Mouse (Mus musculus) CH12.LX (cell line): Measurements from ENCODE around the gene Pvr. TPM values are rescaled to one million over a fixed set of nuclear protein-coding genes. Genes with fewer than 3 reads are reported as not detected.

Experiments used
- DNase-seq: peaks from one replicate; pipeline ENCODE4 v3.0.0-alpha.2; 2013; ENCODE audit errors: extremely low read depth
- H3K27ac ChIP-seq: 2 replicates; pipeline ENCODE4 v1.5.1; 2012; ENCODE audit warnings: low read depth, mild to moderate bottlenecking, control low read depth, moderate library complexity; ENCODE audit not compliant: insufficient read depth
- H3K27me3 ChIP-seq: replicated peaks from 2 replicates; pipeline ENCODE3; 2012; ENCODE audit warnings: inconsistent platforms
- H3K36me3 ChIP-seq, 2 experiments: replicated peaks in 1 of 2; 2 replicates each; pipeline versions ENCODE3 to v1.6.1; 2012; ENCODE audit warnings: inconsistent platforms in 1 of 2, low read length in 1 of 2, mild to moderate bottlenecking in 1 of 2, mixed read lengths in 1 of 2, moderate library complexity in 1 of 2; ENCODE audit not compliant: control insufficient read depth in 1 of 2, insufficient read depth in 1 of 2
- H3K4me1 ChIP-seq, 2 experiments: 2 replicates each; pipeline ENCODE4 v1.6.1; 2012; ENCODE audit warnings: inconsistent platforms in 1 of 2, moderate library complexity in 1 of 2; ENCODE audit not compliant: insufficient read depth in 2 of 2, control insufficient read depth in 1 of 2
- H3K4me2 ChIP-seq: 2 replicates; pipeline ENCODE4 v1.6.1; 2012; ENCODE audit warnings: low read depth, mild to moderate bottlenecking, control low read depth; ENCODE audit not compliant: poor library complexity, insufficient read depth, severe bottlenecking
- H3K4me3 ChIP-seq, 3 experiments: fragments of 150-350 bp in 1 of 3; sonication (generic) in 1 of 3; replicated peaks in 1 of 3; 2 replicates each; pipeline versions ENCODE3 to v1.5.1; 2011 to 2012; ENCODE audit warnings: low read depth in 2 of 3, low read length in 2 of 3, mild to moderate bottlenecking in 2 of 3, moderate library complexity in 2 of 3, control low read depth in 1 of 3, improper control_type of control experiment in 1 of 3, inconsistent platforms in 1 of 3, mixed read lengths in 1 of 3; ENCODE audit not compliant: poor library complexity in 1 of 3
- H3K79me2 ChIP-seq: replicated peaks from 2 replicates; pipeline ENCODE4 v1.6.1; 2012; ENCODE audit warnings: mild to moderate bottlenecking, moderate library complexity; ENCODE audit not compliant: control insufficient read depth, poor library complexity, insufficient read depth, severe bottlenecking; ENCODE audit errors: extremely low read depth
- H3K9ac ChIP-seq: 2 replicates; pipeline ENCODE4 v1.6.1; 2012; ENCODE audit warnings: low read depth, mild to moderate bottlenecking, control low read depth, moderate library complexity; ENCODE audit not compliant: insufficient read depth
- H3K9me3 ChIP-seq: replicated peaks from 2 replicates; pipeline ENCODE3; 2012; ENCODE audit warnings: low read length, inconsistent platforms, mixed read lengths
- E2F4 ChIP-seq: IDR thresholded peaks from 2 replicates; pipeline ENCODE4 v1.6.1; 2011; ENCODE audit warnings: low read depth, low read length, improper control_type of control experiment; ENCODE audit not compliant: insufficient replicate concordance
- ELF1 ChIP-seq: IDR thresholded peaks from 2 replicates; pipeline ENCODE4 v1.6.1; 2014; ENCODE audit warnings: low read depth, mild to moderate bottlenecking, inconsistent platforms, low read length, improper control_type of control experiment
- ETS1 ChIP-seq: conservative IDR thresholded peaks from 2 replicates; pipeline ENCODE4 v1.6.1; 2012; ENCODE audit warnings: low read depth, mild to moderate bottlenecking, inconsistent platforms, low read length, improper control_type of control experiment, moderate library complexity
- IRF4 ChIP-seq: IDR thresholded peaks from 2 replicates; pipeline ENCODE4 v1.6.1; 2014; ENCODE audit warnings: low read depth, mild to moderate bottlenecking, inconsistent platforms, low read length, improper control_type of control experiment
- JUN ChIP-seq: IDR thresholded peaks from 2 replicates; pipeline ENCODE4 v1.6.1; 2011; ENCODE audit warnings: low read depth, mild to moderate bottlenecking, low read length, improper control_type of control experiment, moderate library complexity; ENCODE audit not compliant: insufficient read depth
- KAT2A ChIP-seq: IDR thresholded peaks from 2 replicates; pipeline ENCODE4 v1.6.1; 2012; ENCODE audit warnings: low read length, improper control_type of control experiment, inconsistent platforms; ENCODE audit not compliant: insufficient replicate concordance
- MAFK ChIP-seq: IDR thresholded peaks from 2 replicates; pipeline ENCODE4 v1.6.1; 2011; ENCODE audit warnings: low read length, improper control_type of control experiment; ENCODE audit not compliant: insufficient replicate concordance
- MAZ ChIP-seq: IDR thresholded peaks from 2 replicates; pipeline ENCODE4 v1.6.1; 2012; ENCODE audit warnings: low read depth, mild to moderate bottlenecking, inconsistent platforms, low read length, improper control_type of control experiment, moderate library complexity
- MEF2A ChIP-seq: IDR thresholded peaks from 2 replicates; pipeline ENCODE4 v1.6.1; 2014; ENCODE audit warnings: low read depth, mild to moderate bottlenecking, inconsistent platforms, low read length, improper control_type of control experiment, borderline replicate concordance
- MXI1 ChIP-seq: IDR thresholded peaks from 2 replicates; pipeline ENCODE4 v1.6.1; 2011; ENCODE audit warnings: mild to moderate bottlenecking, low read depth, low read length, improper control_type of control experiment
- NRF1 ChIP-seq: IDR thresholded peaks from 2 replicates; pipeline ENCODE4 v1.6.1; 2014; ENCODE audit warnings: low read depth, mild to moderate bottlenecking, inconsistent platforms, low read length, improper control_type of control experiment, moderate library complexity
- POLR2AphosphoS2 ChIP-seq: IDR thresholded peaks from 2 replicates; pipeline ENCODE4 v1.6.1; 2011; ENCODE audit warnings: low read depth, low read length, improper control_type of control experiment
- SIN3A ChIP-seq: IDR thresholded peaks from 2 replicates; pipeline ENCODE4 v1.6.1; 2012; ENCODE audit warnings: low read length, improper control_type of control experiment, inconsistent platforms
- TBP ChIP-seq: conservative IDR thresholded peaks from 2 replicates; pipeline ENCODE4 v1.6.1; 2011; ENCODE audit warnings: low read depth, low read length, improper control_type of control experiment
- USF1 ChIP-seq: IDR thresholded peaks from 2 replicates; pipeline ENCODE4 v1.6.1; 2014; ENCODE audit warnings: low read depth, mild to moderate bottlenecking, inconsistent platforms, low read length, improper control_type of control experiment
- USF2 ChIP-seq: conservative IDR thresholded peaks from 2 replicates; pipeline ENCODE4 v1.6.1; 2011; ENCODE audit warnings: low read depth, low read length, improper control_type of control experiment
- ZC3H11A ChIP-seq: IDR thresholded peaks from 2 replicates; pipeline ENCODE4 v1.6.1; 2012; ENCODE audit warnings: low read depth, mild to moderate bottlenecking, inconsistent platforms, low read length, improper control_type of control experiment
- dilution Hi-C: fragments of 300-500 bp; cut with MboI; formaldehyde crosslinking; loops from 2 replicates; pipeline ENCODE4 v1.14.3; 2020; ENCODE audit warnings: low sequenced_read_pairs; ENCODE audit not compliant: extremely low pct_unique_long_range_greater_than_20kb, extremely low pct_ligation_motif_present
- in situ Hi-C: fragments of 300-500 bp; cut with MboI; formaldehyde crosslinking; loops from 3 replicates; pipeline ENCODE4 v1.14.3; 2019; ENCODE audit warnings: low sequenced_read_pairs, low pct_ligation_motif_present, low pct_unique_long_range_greater_than_20kb, mixed read lengths
- polyA plus RNA-seq: library from polyadenylated mRNA; unstranded; fragments of >175 nt; gene quantifications from 2 replicates; pipeline ENCODE4 v1.2.1, GENCODE M21; 2012; ENCODE audit warnings: low read depth; ENCODE audit not compliant: insufficient read length
- total RNA-seq, 2 experiments: library from RNA; depleted of rRNA; stranded (reverse); fragments of 300-350 nt in 1 of 2; fragments of >200 nt in 1 of 2; gene quantifications; 2 replicates each; pipeline ENCODE4 v1.2.3; 2012 to 2014

The Pvr gene
- total and polyA plus RNA-seq, 3 experiments: 12.7 to 15.0 (median 13.2) TPM

GRCm38 (mm10) chr7:19949996-19950395 lies 29.0 kb upstream of the Pvr start:
- dilution Hi-C loops: no loop called here
- H3K4me3 ChIP-seq: no peak overlapping the region
- no peak overlapping the region for H3K9ac ChIP-seq
- H3K9me3 ChIP-seq: no peaks in the 10 kb centered on the region
- DNase-seq: no peak
- no peaks in the 10 kb centered on the region for H3K27me3 ChIP-seq
- H3K27ac ChIP-seq: no peak overlapping the region
- H3K36me3 ChIP-seq: no peaks in the 10 kb centered on the region
- in situ Hi-C loops: no loop called here
- H3K4me2 ChIP-seq: no peak overlapping the region
- no peaks in the 10 kb centered on the region for H3K79me2 ChIP-seq
- H3K4me1 ChIP-seq: peaks cover 0 to 7% of the 10 kb centered on the region in 2 experiments; a peak in 1 of 4 replicates
- TF ChIP-seq POLR2AphosphoS2: no peak
- TF ChIP-seq ZC3H11A: no peak
- no peak for TF ChIP-seq NRF1
- no peak for TF ChIP-seq TBP
- no peak for TF ChIP-seq MAZ
- TF ChIP-seq ELF1: no peak
- TF ChIP-seq ETS1: no peak
- no peak for TF ChIP-seq USF2
- TF ChIP-seq E2F4: no peak
- TF ChIP-seq JUN: no peak
- TF ChIP-seq SIN3A: no peak

GRCm38 (mm10) chr7:19948956-19949355 lies 28.0 kb upstream of the Pvr start:
- H3K4me3 ChIP-seq: no peak overlapping the region
- H3K9ac ChIP-seq: no peak overlapping the region
- dilution Hi-C loops: no loop called here
- TF ChIP-seq MAFK (no peak), ETS1 (no peak), MXI1 (no peak), MEF2A (no peak), USF1 (no peak), KAT2A (no peak), IRF4 (no peak), ELF1 (no peak)
- TF ChIP-seq, all 38 proteins: peak for 0
- Histone ChIP-seq H3K27me3 (no peaks in the 10 kb centered on the region), H3K27ac (no peak overlapping the region), H3K4me1 (peaks cover 0 to 7% of the 10 kb centered on the region in 2 experiments; a peak in 1 of 4 replicates), H3K4me2 (no peak overlapping the region), H3K9me3 (no peaks in the 10 kb centered on the region), H3K36me3 (no peaks in the 10 kb centered on the region), H3K79me2 (no peaks in the 10 kb centered on the region)
- no peak for DNase-seq
- in situ Hi-C loops: no loop called here
